Mouse (Mus musculus) c-Kit-positive CD71-positive TER-119-positive erythroid progenitor cells, embryonic 14.5 days (primary cell): ENCODE results near the gene Ppme1.
A peak's percentile ranks its signal among the peaks of the same experiment; 100 is the strongest.

ENCODE experiments used
- DNase-seq: peaks from one replicate; pipeline ENCODE4 v3.0.0-alpha.2; 2013; ENCODE audit warnings: low spot score

The Ppme1 gene

DNA sequence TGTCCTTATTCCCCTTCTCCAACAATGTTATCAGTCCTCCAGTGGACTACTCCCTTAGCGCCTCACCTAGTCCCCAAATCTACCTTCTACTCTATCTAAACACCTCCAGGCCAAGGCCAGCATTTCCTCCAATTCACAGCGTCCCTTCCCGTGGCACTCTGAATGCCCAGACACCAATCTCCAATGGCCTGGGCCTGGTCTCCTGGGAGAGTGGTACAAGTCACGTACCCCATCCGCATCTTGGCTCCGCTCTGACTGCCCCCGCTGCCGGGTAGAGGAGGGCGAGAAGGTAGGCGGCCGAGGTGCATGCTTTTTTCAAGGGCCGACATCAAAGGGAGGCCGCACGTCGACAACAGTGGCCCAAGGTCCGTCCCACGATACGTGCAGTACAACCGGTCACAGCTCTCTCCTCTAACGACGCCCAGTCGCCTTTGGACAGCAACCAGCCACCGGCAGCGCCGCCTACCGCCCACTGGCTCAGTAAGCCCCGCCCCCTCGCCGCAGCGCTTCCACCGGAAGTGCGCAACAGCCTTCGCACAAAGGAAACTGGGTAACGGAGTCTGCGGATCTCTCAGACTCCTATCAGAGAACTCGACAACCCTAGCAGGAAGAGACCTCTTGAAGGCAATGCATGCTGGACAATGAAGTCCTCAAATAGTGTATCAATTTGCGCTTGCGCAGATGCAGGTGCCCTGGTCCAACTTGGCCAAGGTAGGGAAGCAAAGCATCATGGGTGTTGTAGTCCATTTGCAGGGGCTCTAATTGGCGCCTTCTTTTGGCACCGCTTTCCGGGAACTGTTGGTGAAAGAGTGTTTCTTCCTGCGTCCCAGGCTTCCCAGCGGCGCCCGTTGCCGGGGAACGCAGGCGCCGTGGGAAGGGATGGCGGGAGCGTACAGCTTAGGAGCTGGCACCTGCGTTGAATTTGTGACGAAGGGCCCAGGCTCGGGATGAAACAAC lies at the start of gene Ppme1, which contains the start of gene C2cd3:
TSS of gene Ppme1 (minus strand) at position 813 of the 957 bp plus-strand sequence.
TSS of gene C2cd3 (plus strand) at position 739 of the 957 bp plus-strand sequence.
- DNase-seq, result peak; percentile 97

DNA sequence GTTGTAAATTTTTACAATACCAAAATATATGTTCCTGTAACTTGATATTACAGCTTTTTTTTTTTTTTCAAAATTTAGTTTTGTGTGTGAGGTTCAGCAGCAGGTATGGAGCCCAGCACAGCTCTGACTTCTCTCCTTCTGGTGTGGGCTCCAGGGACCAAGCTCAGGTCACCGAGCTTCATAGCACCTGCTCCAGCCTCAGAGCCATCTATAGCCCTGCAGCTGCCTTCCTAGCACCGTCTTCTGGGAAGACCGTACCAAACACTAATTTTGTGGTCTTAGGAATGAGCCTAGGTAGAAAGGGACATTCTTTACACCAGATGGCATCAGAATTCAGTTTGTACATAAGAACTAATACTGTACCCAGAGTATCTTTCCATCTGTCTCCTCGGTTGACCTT lies 36.6 kb upstream of the Ppme1 start:
- DNase-seq, result no peak

DNA sequence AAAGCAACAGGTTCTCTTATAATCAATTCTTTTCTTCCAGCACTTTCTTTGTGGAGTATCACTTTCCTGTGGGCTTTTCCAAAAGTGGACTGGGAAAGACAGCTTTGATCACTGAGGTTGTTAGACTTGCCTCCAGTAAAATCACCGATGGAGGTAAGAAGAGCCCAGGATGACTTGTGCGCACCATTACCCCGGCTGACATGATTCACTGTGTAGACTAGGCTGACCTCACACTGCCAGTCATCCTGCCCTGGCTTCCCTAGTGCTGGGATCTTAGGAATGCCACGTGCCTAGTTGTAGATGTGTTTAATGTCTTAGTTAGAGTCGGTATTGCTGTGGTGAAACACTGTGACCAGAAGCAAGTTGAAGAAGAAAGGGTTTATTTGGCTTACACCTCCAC lies 35.6 kb upstream of the Ppme1 start:
- no peak for DNase-seq

DNA sequence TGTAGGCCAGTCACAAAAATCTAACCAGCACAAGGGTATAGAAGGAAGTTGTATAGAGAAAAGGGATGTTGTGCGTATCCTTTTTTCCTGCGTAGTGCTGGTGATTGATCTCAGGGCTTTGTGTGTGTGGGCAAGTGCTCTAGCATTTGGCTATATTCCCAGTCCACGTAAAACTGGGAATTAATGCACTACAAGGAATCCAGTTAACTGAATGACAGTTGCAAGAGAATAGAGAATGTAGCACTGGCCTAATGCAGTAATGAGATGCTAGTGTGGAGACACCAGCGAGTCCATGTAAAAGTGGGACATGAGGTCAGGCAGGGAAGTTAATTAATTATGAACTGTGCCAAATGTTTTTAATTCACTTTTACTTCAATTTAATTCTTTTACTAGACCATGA lies 30.6 kb upstream of the Ppme1 start:
- no peak for DNase-seq

DNA sequence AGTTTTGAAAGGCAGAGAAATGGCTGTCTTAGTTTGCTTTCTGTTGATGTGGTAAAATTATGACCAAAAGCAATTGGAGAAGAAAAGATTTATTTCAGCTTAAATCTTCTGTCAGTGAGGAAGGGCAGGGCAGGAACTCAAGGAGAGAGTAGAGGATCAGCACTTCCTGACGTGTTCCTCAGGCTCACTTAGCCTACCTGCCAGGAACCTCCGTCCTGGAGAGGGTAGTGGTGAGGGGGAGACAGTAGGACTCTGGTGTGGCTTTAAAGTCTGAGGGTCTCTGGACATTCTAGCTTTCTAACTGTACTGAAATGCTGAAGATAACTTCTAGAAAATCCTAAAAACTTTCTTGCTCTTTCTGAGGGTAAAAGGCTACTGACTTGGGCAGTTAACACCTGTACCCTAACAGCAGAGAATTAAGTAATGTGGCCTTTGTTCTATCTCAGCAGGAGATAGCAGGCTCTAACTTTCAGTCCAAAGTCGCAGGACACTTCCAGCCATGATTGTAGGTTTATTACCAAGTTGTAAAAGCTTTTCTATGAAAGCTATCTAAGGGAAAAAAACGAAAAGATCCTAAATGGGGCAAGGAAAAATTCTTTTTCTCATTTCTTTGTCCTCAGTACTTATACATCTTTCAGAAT lies 28.9 kb upstream of the Ppme1 start:
- no peak for DNase-seq

DNA sequence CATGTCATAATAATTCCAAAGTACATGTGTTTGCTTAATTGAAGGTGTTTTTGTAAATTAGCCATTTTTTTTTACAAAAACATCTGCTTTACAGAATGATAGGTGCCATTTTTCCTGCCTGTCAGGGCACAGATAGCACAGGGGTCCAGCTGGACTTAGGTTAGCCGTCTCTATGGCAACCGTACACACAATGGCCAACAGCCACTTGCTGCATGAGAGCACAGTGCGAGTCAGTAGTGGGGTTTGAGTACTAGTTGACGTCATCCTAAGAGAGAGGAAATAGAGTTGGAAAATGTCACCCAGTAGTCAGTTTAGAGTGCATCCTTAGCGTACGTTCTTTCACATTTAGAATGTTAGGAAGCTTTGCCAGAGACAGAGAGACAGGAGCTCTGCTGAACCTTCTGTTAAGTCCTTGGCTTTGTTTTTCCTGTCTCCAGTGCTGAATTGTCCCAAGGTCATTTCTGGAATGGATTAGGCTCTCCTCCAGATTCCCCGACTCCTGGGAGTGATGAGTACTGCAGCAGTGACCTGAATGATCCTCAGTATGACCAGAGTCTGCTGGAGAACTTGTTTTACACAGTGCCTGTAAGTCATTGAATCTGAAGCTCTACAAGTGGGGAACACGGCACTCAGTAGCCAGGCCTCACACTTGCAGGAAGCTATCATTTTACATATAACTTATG lies 27.3 kb upstream of the Ppme1 start:
- DNase-seq, result no peak

DNA sequence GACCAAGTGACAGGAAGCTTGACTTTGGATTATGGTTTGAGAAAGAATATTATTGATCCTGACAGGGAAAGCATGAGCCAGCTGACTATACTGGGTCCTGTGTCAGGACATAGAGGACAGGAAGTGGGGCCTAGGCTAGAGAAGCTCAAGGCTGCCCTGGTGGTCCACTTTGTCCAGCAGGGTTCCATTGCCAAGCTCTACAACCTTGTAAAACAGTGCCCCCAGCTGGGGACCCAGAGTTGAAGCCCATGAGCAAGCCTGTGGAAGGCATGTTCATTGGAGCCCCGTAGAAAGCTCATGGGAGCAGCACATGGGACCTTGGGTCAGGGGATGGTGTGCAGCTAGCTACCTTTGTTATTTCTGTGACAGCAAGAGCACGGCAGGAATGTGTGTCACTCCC lies 20.2 kb upstream of the Ppme1 start:
- DNase-seq, result peak; percentile 7

DNA sequence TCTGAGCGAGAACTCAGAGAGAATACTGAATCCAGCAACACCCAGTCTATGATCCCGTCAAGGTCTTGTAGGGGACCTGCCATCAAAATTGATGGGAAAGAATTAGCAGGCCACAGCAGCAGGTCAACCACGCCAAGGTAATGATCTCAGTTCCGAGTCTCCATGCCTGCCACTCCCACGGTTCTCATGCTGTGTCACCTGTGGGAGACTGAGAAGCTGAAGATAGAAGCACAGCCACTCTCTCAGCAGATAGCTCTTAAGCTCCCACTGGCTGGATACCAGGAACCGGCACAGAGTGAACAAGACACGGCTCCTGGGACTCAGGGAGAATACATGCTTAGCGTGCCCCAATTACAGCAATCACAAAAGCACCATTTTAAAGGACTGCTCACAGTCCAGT lies 18.1 kb upstream of the Ppme1 start:
- DNase-seq, result no peak

DNA sequence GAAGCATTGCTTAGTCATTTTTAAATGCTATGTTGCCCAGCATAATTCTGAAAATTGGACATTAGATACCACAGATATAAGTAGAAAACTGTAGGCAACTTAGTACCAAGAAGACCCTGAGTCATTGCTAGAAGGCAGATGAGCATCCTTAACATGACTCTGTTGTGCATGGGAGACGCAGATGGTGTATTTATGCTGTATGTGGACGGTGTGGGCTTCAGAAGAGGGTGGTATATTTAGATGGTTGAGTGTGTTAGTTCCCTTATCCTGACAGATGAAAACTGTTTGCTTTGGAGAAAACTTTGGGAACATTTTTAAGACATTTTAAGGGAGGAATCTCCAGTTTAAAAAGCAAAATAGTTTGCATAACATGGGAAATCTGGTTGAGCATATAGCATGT lies 16.1 kb upstream of the Ppme1 start:
- no peak for DNase-seq

DNA sequence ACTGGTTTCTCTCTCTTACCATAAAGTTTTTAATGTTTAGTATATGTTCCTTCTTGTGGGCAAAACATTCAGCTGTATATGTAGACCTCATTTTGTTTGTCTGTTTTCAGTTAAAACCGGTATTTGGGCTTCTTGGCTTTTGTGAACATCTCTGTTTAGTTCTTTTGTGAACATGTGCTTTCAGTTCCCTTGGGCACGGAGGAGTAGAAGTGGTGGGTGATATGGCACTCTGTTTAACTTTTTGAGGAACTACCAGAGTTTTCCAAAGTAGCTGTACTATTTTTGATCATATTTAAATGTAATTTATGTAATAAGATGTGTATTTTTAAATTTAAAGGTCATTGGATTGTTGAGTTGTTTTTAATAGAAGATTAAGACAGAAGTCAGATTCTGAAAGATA lies 11.1 kb upstream of the Ppme1 start:
- no peak for DNase-seq

DNA sequence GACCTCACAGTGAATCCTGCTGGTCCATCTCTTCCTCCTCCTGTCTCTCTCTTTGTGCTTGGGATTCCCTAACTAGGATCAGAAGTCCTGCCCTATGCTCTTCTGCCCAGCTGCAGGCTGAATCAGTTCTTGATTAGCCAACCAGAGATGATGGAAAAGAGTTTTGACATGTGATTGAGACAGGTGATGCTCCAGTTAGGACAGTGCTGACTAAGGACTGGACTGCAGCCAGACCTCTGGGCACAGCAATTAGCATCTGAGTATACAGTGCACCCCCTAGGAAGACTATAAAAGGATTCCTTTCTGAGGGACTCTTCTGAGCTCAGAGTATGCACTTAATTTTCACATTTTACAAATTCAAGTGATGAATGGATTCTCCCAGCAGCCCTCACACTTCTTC lies 9.1 kb upstream of the Ppme1 start:
- no peak for DNase-seq

DNA sequence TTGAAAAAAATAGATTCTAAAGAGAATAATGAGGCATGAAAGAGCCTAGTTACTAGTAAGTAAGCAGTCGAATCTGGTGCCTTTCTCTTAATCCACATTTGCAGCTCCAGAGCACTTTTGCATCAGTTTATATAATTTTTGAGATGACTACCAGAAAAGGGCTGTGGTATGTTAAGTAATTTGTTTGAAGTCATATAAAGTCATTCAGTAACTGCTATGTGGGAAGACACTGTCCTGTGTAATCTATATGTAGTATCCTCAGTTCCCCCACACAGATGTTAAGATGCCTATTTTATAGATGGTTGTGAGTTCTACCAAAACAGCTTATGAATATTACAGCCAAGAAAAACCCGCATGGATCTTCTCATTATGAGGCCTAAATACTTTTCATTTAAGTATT lies 6.2 kb upstream of the Ppme1 start:
- no peak for DNase-seq

DNA sequence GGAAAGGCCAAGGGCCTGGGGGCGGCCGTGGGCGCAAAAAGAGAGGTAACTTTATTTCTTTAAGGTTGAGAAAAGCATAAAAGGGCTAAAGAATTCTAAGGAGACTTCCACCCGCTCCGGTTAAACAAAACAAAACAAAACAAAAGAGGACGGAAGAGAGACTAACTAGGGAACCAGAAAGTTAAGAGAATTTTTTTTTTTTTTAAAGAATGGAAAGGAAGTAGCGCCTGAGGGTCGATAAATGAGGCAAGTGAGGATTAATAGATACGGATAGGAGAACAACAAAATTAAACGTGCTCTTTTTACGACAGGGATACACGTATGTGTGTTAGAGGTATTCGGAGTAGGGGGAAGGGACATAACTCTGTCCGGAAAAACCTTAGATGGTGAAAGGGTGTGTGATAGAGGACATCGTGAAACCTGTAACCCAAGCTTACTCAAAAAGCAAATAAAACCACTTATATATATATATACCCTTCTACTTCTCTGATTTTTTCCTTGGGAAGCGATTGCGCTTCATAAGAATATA lies 409 bp upstream of the Ppme1 start:
- DNase-seq, result peak; percentile 32

DNA sequence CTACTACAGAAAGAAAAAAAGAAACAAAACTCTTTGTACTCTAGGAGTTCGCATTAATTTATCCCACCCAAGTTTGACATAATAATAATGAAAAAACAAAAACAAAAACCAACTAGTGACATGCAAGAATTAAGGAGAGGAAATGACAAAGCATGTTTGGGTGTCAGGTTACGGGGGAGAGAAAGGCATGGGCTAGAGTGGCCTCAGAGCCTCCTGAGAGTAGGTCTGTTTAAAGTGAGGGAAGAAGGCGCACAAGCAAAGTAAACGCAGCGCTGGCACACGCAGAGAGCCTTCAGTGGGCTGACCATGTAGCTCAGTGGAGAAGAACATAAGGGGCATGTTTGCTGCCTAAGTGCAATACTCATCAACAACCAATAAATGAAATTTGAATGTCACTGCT lies 7.2 kb downstream of the Ppme1 start:
- DNase-seq, result no peak

DNA sequence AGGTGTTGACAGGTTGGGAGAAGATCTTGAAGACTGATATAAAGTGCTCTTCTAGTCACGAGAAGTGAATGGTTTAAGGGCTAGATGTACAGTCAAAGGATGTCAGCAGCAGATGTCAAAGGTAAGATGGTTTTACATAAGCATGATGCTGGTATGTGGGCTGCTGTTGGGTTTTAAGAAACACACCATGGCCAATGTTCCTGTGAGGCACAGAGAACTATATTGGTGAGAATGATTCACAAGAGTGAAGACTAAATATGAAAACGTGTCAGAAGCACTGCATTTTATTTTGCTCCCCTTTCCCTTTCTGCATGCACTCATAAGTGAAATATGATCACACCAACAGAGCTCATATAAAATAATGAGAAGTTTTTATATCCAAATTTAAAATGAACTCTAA lies 8.9 kb downstream of the Ppme1 start:
- no peak for DNase-seq

DNA sequence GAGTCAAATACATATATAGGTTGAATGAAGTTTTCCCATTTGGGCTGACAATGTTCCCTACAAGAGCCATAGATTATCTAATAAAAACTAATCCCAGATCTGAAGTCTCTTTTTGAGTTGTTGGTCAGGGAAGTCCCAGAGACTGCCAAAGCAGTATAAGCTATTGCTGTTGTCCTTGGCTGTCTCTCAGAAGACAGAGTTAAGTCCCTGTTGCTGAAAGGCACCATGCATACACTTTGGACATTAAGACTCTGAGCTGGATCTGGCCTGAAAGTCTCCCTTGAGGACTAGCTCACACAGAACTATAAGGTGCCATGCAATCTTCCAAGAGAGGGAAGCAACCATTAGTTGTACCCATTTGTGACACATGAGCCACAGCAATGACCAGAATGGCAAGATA lies 14.3 kb downstream of the Ppme1 start:
- no peak for DNase-seq

DNA sequence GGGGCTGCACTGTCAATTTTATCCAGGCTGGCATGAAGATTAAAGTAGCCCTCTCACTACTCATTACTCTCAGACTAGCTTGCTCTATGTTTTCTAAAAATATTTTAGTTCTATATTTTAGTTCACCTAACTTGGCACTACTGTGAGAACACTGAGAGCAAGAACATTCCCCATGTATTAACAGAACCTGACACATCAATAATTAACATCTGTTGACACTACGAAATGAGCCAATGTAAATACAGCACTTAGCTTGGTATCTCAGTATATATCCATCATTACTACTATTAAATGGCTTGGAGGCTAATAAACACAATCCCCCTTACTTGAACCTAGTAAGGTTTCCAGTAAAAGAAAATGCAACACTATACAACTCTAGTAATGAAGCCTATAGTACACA lies 15.3 kb downstream of the Ppme1 start:
- no peak for DNase-seq

DNA sequence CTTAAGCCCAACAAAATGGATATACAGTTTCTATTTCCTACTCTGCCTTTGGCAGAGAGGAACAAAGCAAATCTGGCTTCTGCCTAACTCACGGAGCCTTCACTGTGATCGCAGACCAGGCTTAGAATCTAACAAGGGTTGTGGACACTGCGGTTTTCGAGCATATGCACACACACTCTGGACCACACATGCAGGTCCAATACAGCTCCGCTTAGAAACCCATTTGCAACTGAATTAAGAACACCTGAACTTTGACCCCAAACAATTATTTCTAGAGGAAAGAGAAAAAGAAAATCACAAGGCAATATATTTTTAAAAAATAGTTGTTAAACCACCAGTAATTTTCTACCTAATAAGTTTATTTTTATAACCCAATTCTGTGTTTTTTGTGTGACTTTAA lies 15.8 kb downstream of the Ppme1 start:
- DNase-seq, result no peak

DNA sequence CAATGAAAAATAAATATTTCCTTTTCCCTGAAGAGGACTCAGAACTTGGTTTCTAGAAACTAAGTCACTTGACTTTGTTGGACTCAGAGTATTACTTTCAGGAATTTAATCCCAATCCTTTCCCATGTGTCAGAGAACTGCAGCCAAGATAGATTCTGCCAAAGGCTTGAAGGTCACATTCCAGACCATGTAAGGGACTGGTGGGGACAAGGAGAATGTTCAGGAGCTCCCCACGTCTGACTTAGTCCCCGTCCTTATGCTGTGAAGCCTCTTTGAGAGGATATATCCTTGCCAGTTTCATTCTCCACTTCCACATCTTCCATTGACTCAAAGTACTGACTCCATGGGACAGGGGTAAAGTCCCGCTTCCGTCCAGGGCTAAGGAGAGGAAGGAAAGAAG lies 17.1 kb downstream of the Ppme1 start:
- no peak for DNase-seq

DNA sequence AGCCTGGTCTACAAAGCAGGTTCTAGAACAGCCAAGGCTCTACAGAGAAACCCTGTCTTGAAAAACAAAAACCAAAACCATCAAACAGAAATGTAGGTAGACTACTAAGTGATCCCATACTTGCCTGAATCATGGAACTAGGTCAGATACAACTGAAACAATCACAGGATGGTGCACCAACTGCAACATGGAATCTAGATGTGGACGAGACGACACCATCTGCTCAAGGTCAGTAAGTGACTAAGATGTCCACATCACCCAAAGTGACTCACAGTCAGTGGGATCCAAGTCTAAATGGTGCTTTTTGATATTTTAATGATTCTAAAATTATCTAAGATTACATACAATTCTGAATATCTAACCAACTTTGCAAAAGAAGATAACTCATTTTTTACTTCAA lies 36.2 kb downstream of the Ppme1 start:
- no peak for DNase-seq

DNA sequence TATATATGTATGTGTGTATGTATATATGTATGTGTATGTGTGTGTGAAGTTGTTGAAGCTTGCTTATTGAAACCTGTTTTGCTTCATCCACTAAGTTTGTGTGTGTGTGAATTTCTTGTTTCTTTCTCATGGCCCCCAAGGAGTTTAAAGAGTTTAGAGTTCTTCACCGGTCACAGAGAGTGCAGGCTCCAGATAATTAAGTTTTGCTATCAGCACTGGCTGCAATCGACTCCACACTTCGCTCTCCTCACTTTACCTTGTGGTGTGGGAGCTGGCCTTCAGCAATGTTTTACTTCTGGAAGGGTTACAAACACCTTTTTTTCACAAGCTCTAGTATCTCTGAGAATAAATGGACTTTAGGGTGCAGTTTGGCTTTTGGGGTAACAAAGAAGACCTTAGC lies 40.8 kb downstream of the Ppme1 start:
- no peak for DNase-seq

DNA sequence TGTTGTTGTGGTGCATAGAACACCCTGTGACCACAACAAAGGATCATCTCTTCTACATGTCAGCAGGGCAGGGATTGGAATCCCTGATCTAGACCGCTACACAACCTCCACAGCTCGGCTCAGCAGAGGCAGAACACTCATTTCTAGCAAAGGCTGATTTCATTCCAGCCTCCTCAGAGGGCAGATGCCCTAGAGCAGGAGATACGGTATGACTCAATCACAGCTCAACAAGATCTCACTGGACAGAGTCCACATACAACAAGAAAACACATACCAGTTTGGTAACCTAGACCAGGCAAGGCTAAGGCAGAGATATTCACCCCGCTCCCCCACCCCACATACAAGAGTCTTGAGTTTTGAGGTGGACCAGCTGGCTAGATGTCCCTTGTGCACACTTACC lies 43.5 kb downstream of the Ppme1 start:
- no peak for DNase-seq

DNA sequence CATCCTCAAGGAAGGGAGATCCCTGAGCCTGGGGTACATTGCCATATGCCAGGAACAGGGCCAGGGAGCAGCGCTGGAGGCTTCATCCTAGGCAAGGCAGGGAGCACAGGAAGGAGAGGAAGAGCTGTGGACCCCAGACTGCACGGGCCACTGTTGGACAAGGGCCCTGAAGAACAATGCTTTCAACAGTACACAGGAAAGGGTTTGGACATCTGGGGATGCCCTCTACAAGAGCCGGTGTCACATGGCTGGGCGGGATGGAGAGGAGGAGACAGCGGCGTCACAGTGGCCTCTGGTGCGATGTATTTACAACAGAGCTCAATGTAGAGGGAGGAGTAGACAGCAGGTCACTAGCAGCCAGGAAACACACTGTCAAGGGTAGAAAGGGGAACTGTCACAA lies 44.6 kb downstream of the Ppme1 start:
- DNase-seq, result no peak
